In genomic region chr8:23504704-23505103, GRCm38 (mm10) we compare ENCODE assay signal across 8 mouse cellular contexts.
DNase-seq lines count a peak whose midpoint lies in the region; ATAC-seq and TF ChIP-seq lines count a peak whose summit lies in the region.

No protein-coding gene starts in this region.

- intact Hi-C loops in left cerebral cortex, postnatal 25 days (cut with DNase I), result loop anchor here (2.0 kb wide), 1 partner anchor 160 kb away; no protein-coding TSS in a partner anchor

- peak; percentile 66 for DNase-seq in hindbrain, embryonic 10.5 days (ENCODE audit: low spot score)
- DNase-seq in embryo, embryonic 10 days (ENCODE audit: low spot score), result peak; percentile 65
- DNase-seq in gastrocnemius, postnatal 25 days, result peak; percentile 17
- peak; percentile 68 for DNase-seq in kidney, adult 2 months
- DNase-seq in left cerebral cortex, postnatal 25 days (ENCODE audit: low spot score in 2 of 2), result peak; percentile 50 to 52
- DNase-seq in ovary, postnatal 10 days (ENCODE audit: low spot score), result peak; percentile 47

- TF ChIP-seq CTCF in kidney, adult 2 months (conservative IDR thresholded peaks at IDR 0.05; ENCODE audit: insufficient read depth, insufficient read length, low read depth, low read length), result peak; percentile 64

- H3K4me3 ChIP-seq in hindbrain, embryonic 10.5 days, result no peak overlapping the region
- H3K4me3 ChIP-seq in hindbrain, embryonic 13.5 days, result no peak overlapping the region
- H3K4me3 ChIP-seq in kidney, adult 2 months (ENCODE audit: insufficient read depth, low read depth, low read length), result no peak overlapping the region

- no peaks in the 10 kb centered on the region for H3K27me3 ChIP-seq in hindbrain, embryonic 10.5 days (ENCODE audit: insufficient read depth, poor library complexity, severe bottlenecking)
- H3K27me3 ChIP-seq in hindbrain, embryonic 13.5 days, result no peaks in the 10 kb centered on the region
- H3K27me3 ChIP-seq in kidney, adult 2 months (replicated peaks; ENCODE audit: control insufficient read depth, insufficient read depth, low read length), result no peaks in the 10 kb centered on the region

- WGBS in hindbrain, embryonic 10.5 days, result 62% methylated on average over 10 of the region's 10 CpGs
- WGBS in hindbrain, embryonic 13.5 days, result 54% methylated on average over 10 of the region's 10 CpGs
- WGBS in kidney, adult 2 months, result 35% methylated on average over 10 of the region's 10 CpGs

- H3K4me2 ChIP-seq in hindbrain, embryonic 13.5 days, result no peak overlapping the region

- no peak overlapping the region for H3K9ac ChIP-seq in hindbrain, embryonic 13.5 days

- TF ChIP-seq POLR2A in kidney, adult 2 months (IDR thresholded peaks at IDR 0.05; ENCODE audit: low read depth, low read length), result no peak

- H3K27ac ChIP-seq in hindbrain, embryonic 10.5 days, result no peak overlapping the region
- no peak overlapping the region for H3K27ac ChIP-seq in hindbrain, embryonic 13.5 days
- no peak overlapping the region for H3K27ac ChIP-seq in kidney, adult 2 months (ENCODE audit: insufficient read depth, low read depth, low read length)

- H3K9me3 ChIP-seq in hindbrain, embryonic 10.5 days, result no peaks in the 10 kb centered on the region
- no peaks in the 10 kb centered on the region for H3K9me3 ChIP-seq in hindbrain, embryonic 13.5 days

- no peak for ATAC-seq in hindbrain, embryonic 13.5 days (ENCODE audit: low FRiP score)
- ATAC-seq in monocyte, adult 5-6 weeks (replicated peaks; ENCODE audit: insufficient number of reproducible peaks, low FRiP score, low TSS enrichment, poor library complexity, severe bottlenecking), result no peak

- no peaks in the 10 kb centered on the region for H3K4me1 ChIP-seq in hindbrain, embryonic 10.5 days (replicated peaks)
- H3K4me1 ChIP-seq in hindbrain, embryonic 13.5 days (replicated peaks), result 0 out of 2 replicates have a peak, but pooled peaks cover 5% of the 10 kb centered on the region
- H3K4me1 ChIP-seq in kidney, adult 2 months (ENCODE audit: control insufficient read depth, insufficient read depth, low read length), result no peaks in the 10 kb centered on the region

- no peaks in the 10 kb centered on the region for H3K36me3 ChIP-seq in hindbrain, embryonic 10.5 days
- no peaks in the 10 kb centered on the region for H3K36me3 ChIP-seq in hindbrain, embryonic 13.5 days
- no peaks in the 10 kb centered on the region for H3K36me3 ChIP-seq in kidney, adult 2 months (ENCODE audit: control insufficient read depth, insufficient read depth, low read length)

Comparison
In these comparisons a context has a peak if more than half of its experiments do, and no peak if none do; other contexts are left out.
1. DNase-seq: peak in every context shown above with its lines; median percentile 68 in kidney, adult 2 months; 66 in hindbrain, embryonic 10.5 days; 65 in embryo, embryonic 10 days; 51 in left cerebral cortex, postnatal 25 days; 47 in ovary, postnatal 10 days; 17 in gastrocnemius, postnatal 25 days.